Mouse (Mus musculus) ES-Bruce4 (cell line): Measurements from ENCODE around the gene Slc11a2. TPM values are rescaled to one million over a fixed set of nuclear protein-coding genes. Genes with fewer than 3 reads are reported as not detected.
A peak's percentile ranks its signal among the peaks of the same experiment; 100 is the strongest.
"Not testable (repeated sequence)": the region's sequence is repeated elsewhere in the genome, so short reads cannot be mapped to it uniquely, and the experiment has no call there.

Experiments
- H3K27ac ChIP-seq: 2 replicates; pipeline ENCODE4 v1.5.1; 2012; ENCODE audit warnings: low read length, inconsistent platforms; ENCODE audit not compliant: insufficient read depth
- H3K27me3 ChIP-seq: 2 replicates; pipeline ENCODE4 v1.6.1; 2012; ENCODE audit warnings: mild to moderate bottlenecking, low read length, inconsistent platforms; ENCODE audit not compliant: control insufficient read depth, poor library complexity, insufficient read depth, severe bottlenecking
- H3K36me3 ChIP-seq: 2 replicates; pipeline ENCODE4 v1.6.1; 2012; ENCODE audit warnings: inconsistent platforms, mild to moderate bottlenecking, low read length, moderate library complexity; ENCODE audit not compliant: control insufficient read depth, poor library complexity, insufficient read depth, severe bottlenecking
- H3K4me1 ChIP-seq: one replicate; pipeline ENCODE4 v1.8.1; 2011; ENCODE audit warnings: low read length; ENCODE audit not compliant: control insufficient read depth, insufficient read depth
- H3K4me3 ChIP-seq: 2 replicates; pipeline ENCODE4 v1.5.1; 2011; ENCODE audit warnings: low read depth, mild to moderate bottlenecking, low read length
- H3K9ac ChIP-seq: 2 replicates; pipeline ENCODE4 v1.6.1; 2012; ENCODE audit warnings: low read depth, mild to moderate bottlenecking, inconsistent platforms; ENCODE audit not compliant: poor library complexity, severe bottlenecking
- H3K9me3 ChIP-seq: replicated peaks from 2 replicates; pipeline ENCODE4 v1.6.1; 2012; ENCODE audit warnings: mild to moderate bottlenecking, low read length, inconsistent platforms; ENCODE audit not compliant: control insufficient read depth, poor library complexity, insufficient read depth, severe bottlenecking
- CTCF ChIP-seq: IDR thresholded peaks from one replicate; pipeline ENCODE4 v1.8.1; 2011; ENCODE audit warnings: low read depth, low read length
- EP300 ChIP-seq: IDR thresholded peaks from 2 replicates; pipeline ENCODE4 v1.6.1; 2011; ENCODE audit warnings: low read depth, low read length; ENCODE audit not compliant: insufficient read depth
- POLR2A ChIP-seq: IDR thresholded peaks from one replicate; pipeline ENCODE4 v1.8.1; 2011; ENCODE audit warnings: low read length; ENCODE audit not compliant: insufficient read depth
- polyA plus RNA-seq: library from polyadenylated mRNA; stranded (reverse); fragments of >200 nt; gene quantifications from 2 replicates; pipeline ENCODE4 v1.2.4, GENCODE M21; 2011; ENCODE audit warnings: low read depth; ENCODE audit not compliant: missing spikeins, insufficient read depth, insufficient read length

Slc11a2 gene
- polyA plus RNA-seq, 1 experiment: 29.9 TPM

- H3K36me3 ChIP-seq: no peaks in the 10 kb centered on the region
- H3K27me3 ChIP-seq: no peaks in the 10 kb centered on the region
- no peak overlapping the region for H3K9ac ChIP-seq
- no peaks in the 10 kb centered on the region for H3K9me3 ChIP-seq
- no peaks in the 10 kb centered on the region for H3K4me1 ChIP-seq
- no peak overlapping the region for H3K4me3 ChIP-seq
- no peak overlapping the region for H3K27ac ChIP-seq
- no peak for TF ChIP-seq CTCF
- TF ChIP-seq POLR2A: no peak
- no peak for TF ChIP-seq EP300
Observed at GRCm38 (mm10) chr15:100355876-100356275, 69.0 kb downstream of the Slc11a2 start.

- not testable (repeated sequence) for H3K36me3 ChIP-seq, H3K4me1 ChIP-seq, H3K9ac ChIP-seq, H3K4me3 ChIP-seq, H3K9me3 ChIP-seq, H3K27me3 ChIP-seq, H3K27ac ChIP-seq
Observed at GRCm38 (mm10) chr15:100353399-100353798, 71.5 kb downstream of the Slc11a2 start.

GRCm38 (mm10) chr15:100352711-100353250 is 72.1 kb downstream of the Slc11a2 start, which contains the start of the genes Methig1 and Mettl7a2:
TSS of gene Methig1 (plus strand) at chr15:100353149.
TSS of gene Mettl7a2 (plus strand) at chr15:100353200.
- no peaks in the 10 kb centered on the region for H3K9me3 ChIP-seq
- no peaks in the 10 kb centered on the region for H3K36me3 ChIP-seq
- H3K4me3 ChIP-seq: 0 out of 2 replicates have a peak within 1 kb of the TSS, but pooled peaks have one; percentile 23
- H3K4me1 ChIP-seq: no peaks in the 10 kb centered on the region
- TF ChIP-seq EP300 (no peak), POLR2A (no peak), CTCF (no peak)
- no peak within 1 kb of the TSS for H3K27ac ChIP-seq
- H3K9ac ChIP-seq: no peak within 1 kb of the TSS
- H3K27me3 ChIP-seq: no peaks in the 10 kb centered on the region

GRCm38 (mm10) chr15:100351501-100352060 is 73.3 kb downstream of the Slc11a2 start:
- Histone ChIP-seq H3K4me1 (no peaks in the 10 kb centered on the region), H3K9ac (no peak overlapping the region), H3K27ac (no peak overlapping the region), H3K36me3 (no peaks in the 10 kb centered on the region), H3K27me3 (no peaks in the 10 kb centered on the region), H3K9me3 (no peaks in the 10 kb centered on the region), H3K4me3 (no peak overlapping the region)
- TF ChIP-seq POLR2A (no peak), CTCF (no peak), EP300 (no peak)

- H3K27me3 ChIP-seq: no peaks in the 10 kb centered on the region
- no peaks in the 10 kb centered on the region for H3K9me3 ChIP-seq
- no peak overlapping the region for H3K27ac ChIP-seq
- H3K4me1 ChIP-seq: no peaks in the 10 kb centered on the region
- no peak overlapping the region for H3K9ac ChIP-seq
- H3K36me3 ChIP-seq: no peaks in the 10 kb centered on the region
- no peak overlapping the region for H3K4me3 ChIP-seq
- TF ChIP-seq POLR2A: no peak
- no peak for TF ChIP-seq EP300
- TF ChIP-seq CTCF: no peak
Observed at GRCm38 (mm10) chr15:100349496-100349895, 75.4 kb downstream of the Slc11a2 start.

- no peaks in the 10 kb centered on the region for H3K36me3 ChIP-seq
- peak overlapping the region; percentile 59 for H3K4me3 ChIP-seq
- no peak overlapping the region for H3K27ac ChIP-seq
- no peaks in the 10 kb centered on the region for H3K4me1 ChIP-seq
- no peaks in the 10 kb centered on the region for H3K27me3 ChIP-seq
- no peaks in the 10 kb centered on the region for H3K9me3 ChIP-seq
- H3K9ac ChIP-seq: peak overlapping the region; percentile 68
- no peak for TF ChIP-seq POLR2A
- no peak for TF ChIP-seq EP300
- TF ChIP-seq CTCF: no peak
Observed at GRCm38 (mm10) chr15:100346761-100347160, 78.1 kb downstream of the Slc11a2 start.
